ENCODE assay signal across 9 mouse cellular contexts in genomic region chr5:106756937-106757371, GRCm38 (mm10). TPM values are rescaled to one million over a fixed set of nuclear protein-coding genes. Genes with fewer than 3 reads are reported as not detected.
DNase-seq lines count a peak whose midpoint lies in the region; ATAC-seq and TF ChIP-seq lines count a peak whose summit lies in the region.
"Had no signal": no experiment of that assay in that cellular context is flagged by ENCODE, and none has a peak within 500 bp of the region (broad histone marks: within the 10 kb centered on the region; RNA-seq: fewer than 3 reads in every experiment).

No protein-coding gene starts in this region.

- TF ChIP-seq CTCF in heart, postnatal 0 days (IDR thresholded peaks at IDR 0.05; ENCODE audit: low read depth) = no peak

- no peaks in the 10 kb centered on the region; the same call in 1 of the 2 replicates for H3K4me1 ChIP-seq in heart, postnatal 0 days (ENCODE audit: control insufficient read depth, insufficient read depth)
- peaks cover 2 to 19% of the 10 kb centered on the region in 2 experiments; a peak in 3 of 4 replicates for H3K4me1 ChIP-seq in ES-E14 (ENCODE audit: control insufficient read depth in 2 of 2, insufficient read depth in 2 of 2, low read length in 2 of 2, poor library complexity in 1 of 2)
- peaks cover 23% of the 10 kb centered on the region for H3K4me1 ChIP-seq in forebrain, embryonic 10.5 days
- peaks cover 7% of the 10 kb centered on the region for H3K4me1 ChIP-seq in liver, embryonic 12.5 days

- peaks cover 27% of the 10 kb centered on the region for H3K27me3 ChIP-seq in heart, postnatal 0 days (ENCODE audit: control insufficient read depth, insufficient read depth, low read length)
- H3K27me3 ChIP-seq in forebrain, embryonic 10.5 days (ENCODE audit: poor library complexity, severe bottlenecking) = peaks cover 48% of the 10 kb centered on the region
- H3K27me3 ChIP-seq in liver, embryonic 12.5 days (replicated peaks) = peaks cover 50% of the 10 kb centered on the region

- in situ Hi-C loops in ES-E14 (cut with MboI; ENCODE audit: low sequenced_read_pairs in 2 of 2, unreplicated experiment in 2 of 2) = loop anchor here in 1 of 2 experiments (25.0 kb wide), 1 partner anchor 295 kb away; the partner anchor contains the start of gene Barhl2

- H3K36me3 ChIP-seq in heart, postnatal 0 days (replicated peaks; ENCODE audit: control insufficient read depth, insufficient read depth, low read length) = no peaks in the 10 kb centered on the region
- H3K36me3 ChIP-seq in ES-E14 (ENCODE audit: control insufficient read depth, insufficient read depth, low read length, poor library complexity, severe bottlenecking) = no peaks in the 10 kb centered on the region
- no peaks in the 10 kb centered on the region for H3K36me3 ChIP-seq in forebrain, embryonic 10.5 days (replicated peaks)
- no peaks in the 10 kb centered on the region for H3K36me3 ChIP-seq in liver, embryonic 12.5 days

- H3K27ac ChIP-seq in heart, postnatal 0 days (ENCODE audit: low read depth) = no peak overlapping the region
- H3K27ac ChIP-seq in ES-E14 (ENCODE audit: insufficient read depth, low read depth, low read length, poor library complexity, severe bottlenecking) = no peak overlapping the region
- peak overlapping the region; percentile 84 for H3K27ac ChIP-seq in forebrain, embryonic 10.5 days
- H3K27ac ChIP-seq in liver, embryonic 12.5 days = no peak overlapping the region

- TF ChIP-seq EP300 in heart, postnatal 0 days (IDR thresholded peaks at IDR 0.05; ENCODE audit: low read depth) = no peak

- H3K9me3 ChIP-seq in heart, postnatal 0 days (replicated peaks; ENCODE audit: control insufficient read depth, low read length) = no peaks in the 10 kb centered on the region
- H3K9me3 ChIP-seq in ES-E14 (ENCODE audit: control insufficient read depth, insufficient read depth, low read depth, low read length) = no peaks in the 10 kb centered on the region
- H3K9me3 ChIP-seq in forebrain, embryonic 10.5 days = no peaks in the 10 kb centered on the region
- no peaks in the 10 kb centered on the region for H3K9me3 ChIP-seq in liver, embryonic 12.5 days (replicated peaks)

- 7% methylated on average over 10 of the region's 10 CpGs for WGBS in heart, postnatal 0 days
- 2% methylated on average over 10 of the region's 10 CpGs for WGBS in forebrain, embryonic 10.5 days
- WGBS in liver, embryonic 12.5 days (ENCODE audit: insufficient replicate concordance) = 5% methylated on average over 10 of the region's 10 CpGs

- DNase-seq in heart, postnatal 0 days (ENCODE audit: low spot score) = no peak
- DNase-seq in heart, postnatal 36 days = no peak
- no peak for DNase-seq in ES-E14 (ENCODE audit: low read depth, low spot score)
- DNase-seq in forebrain, embryonic 10.5 days (ENCODE audit: extremely low spot score, low spot score) = peak; percentile 73
- peak; percentile 33 to 65 for DNase-seq in thymus, adult 18-20 months
- no peak for DNase-seq in layer of hippocampus, adult 8-10 months (ENCODE audit: low spot score in 2 of 2)
- no peak for DNase-seq in T-cell, adult 2 months (ENCODE audit: low spot score)

- H3K4me2 ChIP-seq in heart, postnatal 0 days (ENCODE audit: low read depth, low read length) = peak overlapping the region; percentile 38
- H3K4me2 ChIP-seq in liver, embryonic 12.5 days = peak overlapping the region; percentile 42

- no peak overlapping the region for H3K9ac ChIP-seq in heart, postnatal 0 days (replicated peaks; ENCODE audit: low read depth, low read length)
- no peak overlapping the region for H3K9ac ChIP-seq in ES-E14 (ENCODE audit: insufficient read depth, low read depth, low read length, poor library complexity, severe bottlenecking)
- no peak overlapping the region for H3K9ac ChIP-seq in liver, embryonic 12.5 days

- peak; percentile 49; the same call in 1 of the 2 replicates for ATAC-seq in heart, postnatal 0 days (ENCODE audit: insufficient read depth, low read depth)
- peak; percentile 30; the same call in 1 of the 2 replicates for ATAC-seq in liver, embryonic 12.5 days
- ATAC-seq: Patski had no signal

- intact Hi-C loops in heart, postnatal 36 days (cut with DNase I) = no loop called here

- peak overlapping the region; percentile 20 for H3K4me3 ChIP-seq in heart, postnatal 0 days (ENCODE audit: low read depth, low read length)
- H3K4me3 ChIP-seq in ES-E14 (ENCODE audit: insufficient read depth in 1 of 2, low read depth in 1 of 2, low read length in 2 of 2, poor library complexity in 1 of 2, severe bottlenecking in 1 of 2) = peak overlapping the region; percentile 14 to 34; a peak in 2 of 4 replicates
- peak overlapping the region; percentile 49 for H3K4me3 ChIP-seq in forebrain, embryonic 10.5 days
- peak overlapping the region; percentile 13 for H3K4me3 ChIP-seq in liver, embryonic 12.5 days

TF ChIP-seq in ES-E14, 5 proteins besides CTCF, POLR2A, EP300 and RAD21:
- no peak for TF ChIP-seq CHD2 (IDR thresholded peaks at IDR 0.05; ENCODE audit: low read depth, low read length)
- TF ChIP-seq HCFC1 (IDR thresholded peaks at IDR 0.05; ENCODE audit: borderline replicate concordance, insufficient read depth, low read length) = no peak
- TF ChIP-seq MAFK (IDR thresholded peaks at IDR 0.05; ENCODE audit: insufficient read depth, low read depth, low read length) = no peak
- no peak for TF ChIP-seq ZC3H11A (IDR thresholded peaks at IDR 0.05; ENCODE audit: borderline replicate concordance, low read depth, low read length)
- no peak for TF ChIP-seq ZNF384 (IDR thresholded peaks at IDR 0.05; ENCODE audit: low read depth, low read length)
TF ChIP-seq in ES-E14: peak in this region for 0.

RNA-seq across cellular contexts. Expression of gene Zfp644, which starts 59.9 kb away (rescaled TPM):
- total RNA-seq in heart, postnatal 0 days (2014; rRNA removed; ENCODE audit: low replicate concordance) = 78.1 and 91.2 TPM in 2 replicates
- 41.6 and 45.7 TPM in 2 replicates for polyA plus RNA-seq in heart, postnatal 0 days (2015; fragmentation: Nextera tagmentation; extraction: Ambion mirVana)
- total RNA-seq in heart, postnatal 36 days (2021) = 10 to 100 TPM; 53.8 to 59.8 TPM
- 65.6 and 73.8 TPM in 2 replicates for total RNA-seq in ES-E14 (2012; rRNA removed)
- 62.0 and 65.9 TPM in 2 replicates for polyA plus RNA-seq in forebrain, embryonic 10.5 days (2016; fragmentation: Nextera tagmentation; extraction: Ambion mirVana)
- polyA plus RNA-seq in liver, embryonic 12.5 days (2016; fragmentation: Nextera tagmentation; extraction: Ambion mirVana) = 23.2 and 26.3 TPM in 2 replicates
- total RNA-seq in layer of hippocampus, adult 8-10 months (2022) = 100 to 1,000 TPM; 102 to 132 (median 114) TPM

Comparison
In these comparisons a context has a peak if more than half of its experiments do, and no peak if none do; other contexts are left out.
1. DNase-seq: peak in forebrain, embryonic 10.5 days (single experiment) and thymus, adult 18-20 months (2 of 2); none in heart, postnatal 0 days (single experiment), heart, postnatal 36 days (0 of 2), ES-E14 (single experiment), layer of hippocampus, adult 8-10 months (0 of 2) and T-cell, adult 2 months (single experiment).
2. Peak in every context shown above with its lines, with median percentiles within 50 percentile points of each other: H3K4me3 ChIP-seq.